Mouse (Mus musculus) G1E (cell line): ENCODE results near the gene Kcnq1. TPM values are rescaled to one million over a fixed set of nuclear protein-coding genes. Genes with fewer than 3 reads are reported as not detected.
A peak's percentile ranks its signal among the peaks of the same experiment; 100 is the strongest.

Experiments used
- ATAC-seq: 2 replicates; pipeline ENCODE4 v1.8.0; 2016; ENCODE audit warnings: mild to moderate bottlenecking; ENCODE audit not compliant: insufficient number of reproducible peaks, poor library complexity, low FRiP score, severe bottlenecking; ENCODE audit errors: extremely low read depth
- DNase-seq: peaks from one replicate; pipeline ENCODE4 v3.0.0; 2012; ENCODE audit warnings: low spot score
- H3K27me3 ChIP-seq: 2 replicates; pipeline ENCODE4 v1.6.1; 2012; ENCODE audit warnings: mild to moderate bottlenecking, low read length, inconsistent platforms; ENCODE audit not compliant: insufficient read depth
- H3K36me3 ChIP-seq: replicated peaks from 2 replicates; pipeline ENCODE3; 2012; ENCODE audit warnings: mild to moderate bottlenecking, inconsistent platforms
- H3K4me1 ChIP-seq: 2 replicates; pipeline ENCODE4 v1.6.1; 2012; ENCODE audit warnings: low read depth, low read length, inconsistent platforms, mixed read lengths; ENCODE audit not compliant: insufficient read depth
- H3K4me3 ChIP-seq: 2 replicates; pipeline ENCODE4 v1.5.1; 2012; ENCODE audit warnings: low read depth, mild to moderate bottlenecking, inconsistent platforms, low read length, moderate library complexity, mixed read lengths
- H3K9me3 ChIP-seq: replicated peaks from 2 replicates; pipeline ENCODE4 v1.6.1; 2012; ENCODE audit warnings: inconsistent platforms
- CTCF ChIP-seq: IDR thresholded peaks from 2 replicates; pipeline ENCODE4 v1.5.1; 2012; ENCODE audit warnings: low read depth, low read length, inconsistent platforms, mixed read lengths
- GATA1 ChIP-seq: IDR thresholded peaks from 2 replicates; pipeline ENCODE4 v1.6.1; 2012; ENCODE audit warnings: borderline replicate concordance, low read length, inconsistent platforms, mixed read lengths
- GATA2 ChIP-seq: IDR thresholded peaks from 2 replicates; pipeline ENCODE4 v1.6.1; 2012; ENCODE audit warnings: low read depth, low read length, inconsistent platforms, borderline replicate concordance
- POLR2AphosphoS5 ChIP-seq: IDR thresholded peaks from 2 replicates; pipeline ENCODE4 v1.6.1; 2012; ENCODE audit warnings: low read depth, low read length, inconsistent platforms; ENCODE audit not compliant: insufficient replicate concordance
- TAL1 ChIP-seq: conservative IDR thresholded peaks from 2 replicates; pipeline ENCODE4 v1.6.1; 2012; ENCODE audit warnings: low read depth, low read length, inconsistent platforms, mixed read lengths
- polyA plus RNA-seq: library from polyadenylated mRNA; stranded (reverse); fragments of >175 nt; gene quantifications from 2 replicates; pipeline ENCODE4 v1.2.3, GENCODE M21; 2012
- total RNA-seq, 2 experiments: library from RNA; stranded (forward) in 1 of 2; stranded (reverse) in 1 of 2; fragments of 200-1000 nt in 1 of 2; fragments of >200 nt in 1 of 2; fragmentation: Nextera tagmentation in 1 of 2; gene quantifications; 2 replicates each; pipeline ENCODE4 v1.2.3; 2014 to 2017

Kcnq1 gene
- total and polyA plus RNA-seq, 3 experiments = not detected

DNA sequence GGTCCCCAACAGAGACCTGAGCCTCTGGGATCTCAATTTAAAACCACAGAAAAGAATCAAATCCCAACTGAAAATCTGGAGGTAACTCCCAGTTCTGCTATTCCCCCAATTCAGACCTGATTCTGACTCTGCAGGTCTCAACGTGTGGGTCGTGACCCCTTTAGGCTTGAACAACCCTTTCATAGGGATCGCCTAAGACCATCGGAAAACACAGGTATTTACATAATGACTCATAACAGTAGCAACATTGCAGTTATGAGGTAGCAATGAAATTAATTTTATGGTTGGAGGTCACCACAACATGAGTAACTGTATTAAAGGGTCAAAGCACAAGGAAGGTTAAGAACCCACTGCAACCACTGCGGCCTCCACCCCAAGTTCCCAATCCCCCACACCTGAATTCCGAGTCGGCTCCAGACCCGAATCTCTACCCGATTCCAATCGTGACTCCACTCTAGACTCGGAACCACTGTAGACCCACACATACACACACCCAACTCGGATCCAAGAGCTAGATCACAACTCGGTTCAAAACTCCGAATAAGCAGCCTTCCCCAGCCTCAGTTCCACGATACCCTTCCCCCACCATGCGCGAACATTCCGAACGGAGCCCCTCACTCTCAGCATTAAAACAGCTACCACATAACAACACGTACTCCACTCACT is 188.7 kb downstream of the Kcnq1 start:
- peaks cover 27% of the 10 kb centered on the region for H3K4me1 ChIP-seq
- DNase-seq (no peak), ATAC-seq (no peak)
- H3K4me3 ChIP-seq = peak overlapping the region; percentile 77
- H3K9me3 ChIP-seq = no peaks in the 10 kb centered on the region
- peaks cover 20% of the 10 kb centered on the region for H3K36me3 ChIP-seq
- no peaks in the 10 kb centered on the region for H3K27me3 ChIP-seq
- TF ChIP-seq TAL1 (no peak), POLR2AphosphoS5 (no peak), GATA1 (no peak), CTCF (no peak), GATA2 (no peak)

DNA sequence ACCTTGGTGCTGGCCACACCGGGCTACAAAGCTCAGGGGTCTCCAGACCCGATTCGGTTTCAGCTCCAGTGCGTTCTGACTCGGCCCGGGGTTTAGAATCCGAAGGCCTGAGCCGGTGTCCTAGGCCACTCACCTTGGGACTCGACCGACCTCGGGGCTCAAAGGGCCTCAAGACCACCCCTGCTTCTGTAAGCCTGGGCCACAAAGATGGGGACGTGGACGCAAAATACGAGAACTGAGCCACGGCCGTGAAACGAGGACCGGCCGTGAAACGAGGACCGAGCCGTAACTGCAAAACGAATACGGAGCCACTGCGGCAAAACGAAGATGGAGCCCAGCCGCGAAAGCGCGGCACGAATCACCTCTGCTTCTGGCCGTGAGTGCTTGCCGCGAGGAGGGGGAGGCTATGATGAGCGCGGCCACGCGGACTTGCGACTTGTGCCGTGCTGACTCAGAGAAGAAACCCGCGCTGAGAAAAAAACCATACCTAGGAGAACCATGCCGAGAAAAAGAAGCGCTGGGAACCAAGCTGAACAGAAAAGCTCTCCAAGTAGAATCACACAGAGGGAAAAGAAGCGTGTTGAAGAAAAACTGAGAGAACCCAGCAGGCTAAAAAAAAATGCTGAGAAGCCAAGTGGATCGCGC is 189.3 kb downstream of the Kcnq1 start:
- TF ChIP-seq POLR2AphosphoS5 (no peak), TAL1 (no peak), GATA1 (no peak), GATA2 (no peak), CTCF (no peak)
- Histone ChIP-seq H3K4me3 (peak overlapping the region; percentile 77), H3K9me3 (no peaks in the 10 kb centered on the region), H3K4me1 (peaks cover 20% of the 10 kb centered on the region), H3K36me3 (peaks cover 13% of the 10 kb centered on the region), H3K27me3 (peaks cover 4% of the 10 kb centered on the region; the same call in 1 of the 2 replicates)
- no peak for ATAC-seq
- DNase-seq = no peak

DNA sequence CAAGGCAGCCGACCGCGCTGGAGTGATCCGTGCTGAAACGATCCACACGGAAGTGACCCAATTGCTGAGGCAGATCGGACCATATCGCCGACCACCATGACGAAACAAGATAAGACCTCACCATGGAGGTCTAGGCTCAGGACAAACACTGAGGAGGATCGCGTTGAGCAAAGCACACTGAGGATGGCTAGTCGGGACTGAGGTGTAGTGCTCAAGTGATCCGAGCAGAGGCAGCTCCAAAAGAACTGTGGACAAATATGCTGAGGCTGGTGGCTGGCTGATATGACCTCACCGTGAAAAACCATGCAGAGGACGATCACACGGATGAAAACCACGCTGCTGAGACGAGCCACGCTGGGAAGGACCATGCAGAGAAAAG is 189.8 kb downstream of the Kcnq1 start:
- no peak for ATAC-seq
- Histone ChIP-seq H3K27me3 (peaks cover 6% of the 10 kb centered on the region; the same call in 1 of the 2 replicates), H3K36me3 (peaks cover 10% of the 10 kb centered on the region), H3K4me1 (peaks cover 15% of the 10 kb centered on the region), H3K9me3 (no peaks in the 10 kb centered on the region), H3K4me3 (peak overlapping the region; percentile 77)
- TF ChIP-seq TAL1 (no peak), GATA1 (no peak), GATA2 (no peak), CTCF (no peak), POLR2AphosphoS5 (no peak)
- DNase-seq = no peak

DNA sequence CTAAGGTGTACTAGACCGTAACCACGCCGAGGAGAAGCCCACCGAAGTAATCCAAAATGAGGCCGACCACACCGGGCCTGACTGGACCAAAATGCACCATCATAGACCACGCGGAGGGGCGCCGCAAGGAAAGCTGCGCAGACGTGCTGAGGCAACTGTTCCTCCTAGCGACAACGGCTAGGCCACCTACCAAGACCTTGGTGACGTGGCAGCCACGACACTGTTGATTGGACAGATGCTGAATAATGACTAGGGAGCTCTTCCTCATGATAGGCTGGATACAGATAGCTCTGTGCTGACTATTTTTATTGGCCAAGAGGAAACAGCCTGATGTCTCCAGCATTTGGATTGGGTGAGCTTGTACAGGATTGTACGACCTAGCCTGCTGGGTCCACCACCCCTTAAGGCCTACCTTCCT is 190.2 kb downstream of the Kcnq1 start:
- peak; percentile 87 for DNase-seq
- TF ChIP-seq GATA2 (no peak), TAL1 (no peak), CTCF (no peak), GATA1 (no peak), POLR2AphosphoS5 (no peak)
- Histone ChIP-seq H3K9me3 (no peaks in the 10 kb centered on the region), H3K36me3 (peaks cover 6% of the 10 kb centered on the region), H3K4me1 (peaks cover 11% of the 10 kb centered on the region), H3K4me3 (peak overlapping the region; percentile 77), H3K27me3 (peaks cover 6% of the 10 kb centered on the region; the same call in 1 of the 2 replicates)
- peak; percentile 96 for ATAC-seq

DNA sequence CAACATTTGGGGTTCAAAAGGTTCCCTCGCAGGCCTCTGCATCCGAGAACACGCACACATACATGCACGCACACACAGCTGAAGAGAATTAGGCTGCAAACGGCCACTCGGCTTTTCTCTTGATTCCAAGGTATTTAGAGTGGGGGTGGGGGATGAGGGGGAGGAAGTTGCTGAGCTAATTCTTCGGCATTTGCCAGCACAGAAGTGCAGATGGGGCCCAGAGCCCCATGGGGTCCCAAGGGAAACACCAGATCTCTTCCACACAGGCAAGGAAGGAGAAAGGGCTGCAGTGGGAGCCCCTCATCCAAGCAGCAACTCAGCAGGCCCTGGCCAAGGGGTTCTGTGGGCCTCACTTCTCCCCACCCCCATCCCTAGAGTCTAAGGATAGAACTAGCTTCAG is 193.9 kb downstream of the Kcnq1 start:
- ATAC-seq = no peak
- no peak for DNase-seq
- peaks cover 27% of the 10 kb centered on the region for H3K27me3 ChIP-seq
- no peaks in the 10 kb centered on the region for H3K36me3 ChIP-seq
- TF ChIP-seq POLR2AphosphoS5 (no peak), CTCF (no peak), GATA2 (no peak), TAL1 (no peak), GATA1 (no peak)
- H3K9me3 ChIP-seq = no peaks in the 10 kb centered on the region
- H3K4me3 ChIP-seq = no peak overlapping the region
- H3K4me1 ChIP-seq = peaks cover 7% of the 10 kb centered on the region

DNA sequence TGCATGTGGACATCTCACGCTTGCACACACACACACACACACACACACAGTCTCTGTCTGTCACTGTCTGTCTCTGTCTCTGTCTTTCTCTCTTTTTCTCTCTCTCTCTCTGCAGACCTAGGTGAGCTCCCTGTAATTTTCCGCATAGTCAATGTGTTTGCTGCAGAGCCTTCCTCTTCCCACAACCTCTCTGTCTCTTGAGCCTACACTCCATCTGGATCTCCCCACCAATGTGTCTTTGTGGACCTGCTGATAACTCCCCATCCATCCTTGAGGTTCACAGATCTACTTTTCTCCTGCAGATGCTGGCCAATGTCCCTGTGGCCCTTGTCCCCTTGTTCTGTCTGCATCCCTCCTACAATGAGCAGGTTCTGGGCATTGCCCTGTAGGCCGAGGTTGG is 194.5 kb downstream of the Kcnq1 start:
- Histone ChIP-seq H3K36me3 (no peaks in the 10 kb centered on the region), H3K9me3 (no peaks in the 10 kb centered on the region), H3K4me1 (peaks cover 7% of the 10 kb centered on the region), H3K4me3 (no peak overlapping the region), H3K27me3 (peaks cover 31% of the 10 kb centered on the region)
- TF ChIP-seq CTCF (no peak), TAL1 (no peak), POLR2AphosphoS5 (no peak), GATA2 (no peak), GATA1 (no peak)
- DNase-seq (no peak), ATAC-seq (no peak)
